Mouse (Mus musculus): Measurements from ENCODE around the gene Vmn1r117. TPM values are rescaled to one million over a fixed set of nuclear protein-coding genes. Genes with fewer than 3 reads are reported as not detected.

The Vmn1r117 gene
- not detected for polyA plus RNA-seq (2014; fragmentation: Illumina TruSeq; extraction: RNeasy Lipid Tissue Mini Kit (QIAGEN cat#74804); ENCODE audit: low read depth, low replicate concordance)

DNA sequence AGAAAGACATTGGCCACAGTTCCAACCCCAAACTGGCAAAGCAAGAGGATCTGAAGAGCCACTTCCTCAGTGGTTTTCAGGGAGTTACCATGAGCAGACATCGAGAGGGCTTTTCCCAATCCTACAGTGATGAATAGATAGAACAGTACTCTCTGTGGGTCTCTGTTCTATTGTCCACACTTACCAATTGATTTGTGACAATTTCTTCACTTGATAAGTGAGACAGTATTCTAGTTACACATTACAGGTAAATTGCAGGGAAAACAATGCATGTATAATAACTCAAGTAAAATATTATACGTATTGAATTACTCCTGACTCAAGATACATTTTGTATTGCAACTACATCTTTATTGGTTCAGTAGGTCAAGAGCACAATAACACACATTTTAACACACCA is at the start of gene Vmn1r117:
Vmn1r117 (minus strand) TSS at position 101 of the 400 bp plus-strand sequence.

DNA sequence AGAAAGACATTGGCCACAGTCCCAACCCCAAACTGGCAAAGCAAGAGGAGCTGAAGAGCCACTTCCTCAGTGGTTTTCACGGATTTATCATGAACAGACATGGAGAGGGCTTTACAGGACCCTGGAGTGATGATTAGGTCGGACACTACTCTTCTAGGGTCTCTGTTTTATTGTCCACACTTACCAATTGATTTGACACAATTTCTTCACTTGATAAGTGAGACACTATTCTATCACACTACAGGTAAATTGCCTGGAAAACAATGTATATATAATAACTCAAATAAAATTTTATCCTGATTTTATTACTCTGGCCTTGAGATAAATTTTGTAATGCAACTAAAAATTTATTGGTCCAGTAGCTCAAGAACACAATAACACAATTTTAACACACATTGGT is 28.3 kb upstream of the Vmn1r117 start, which contains the start of gene Vmn1r118:
Vmn1r118 (minus strand) TSS at position 101 of the 400 bp plus-strand sequence.

DNA sequence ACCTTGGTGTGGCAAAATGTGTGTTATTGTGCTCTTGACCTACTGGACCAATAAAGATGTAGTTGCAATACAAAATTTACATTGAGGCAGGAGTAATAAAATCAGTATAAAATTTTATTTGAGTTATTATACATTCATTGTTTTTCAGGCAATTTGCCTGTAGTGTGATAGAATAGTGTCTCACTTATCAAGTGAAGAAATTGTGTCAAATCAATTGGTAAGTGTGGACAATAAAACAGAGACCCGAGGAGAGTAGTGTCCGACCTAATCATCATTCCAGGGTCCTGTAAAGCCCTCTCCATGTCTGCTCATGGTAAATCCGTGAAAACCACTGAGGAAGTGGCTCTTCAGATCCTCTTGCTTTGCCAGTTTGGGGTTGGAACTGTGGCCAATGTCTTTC is 12.0 kb downstream of the Vmn1r117 start, which contains the start of gene Vmn1r116:
Vmn1r116 (plus strand) TSS at position 301 of the 400 bp plus-strand sequence.

DNA sequence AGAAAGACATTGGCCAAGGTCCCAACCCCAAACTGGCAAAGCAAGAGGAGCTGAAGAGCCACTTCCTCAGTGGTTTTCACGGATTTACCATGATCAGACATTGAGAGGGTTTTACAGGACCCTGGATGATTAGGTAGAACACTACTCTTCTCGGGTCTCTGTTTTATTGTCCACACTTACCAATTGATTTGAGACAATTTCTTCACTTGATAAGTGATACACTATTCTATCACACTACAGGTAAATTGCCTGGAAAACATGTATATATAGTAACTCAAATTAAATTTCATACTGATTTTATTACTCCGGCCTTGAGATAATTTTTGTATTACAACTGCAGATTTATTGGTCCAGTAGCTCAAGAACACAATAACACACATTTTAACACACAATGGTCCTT is 39.0 kb downstream of the Vmn1r117 start, which contains the start of gene Vmn1r115:
Vmn1r115 (minus strand) TSS at position 101 of the 400 bp plus-strand sequence.

Other genes starting within 250 kb of the Vmn1r117 start
- not detected for gene Vmn1r107, start 215.2 kb downstream of the Vmn1r117 start, polyA plus RNA-seq (2014; fragmentation: Illumina TruSeq; extraction: RNeasy Lipid Tissue Mini Kit (QIAGEN cat#74804); ENCODE audit: low read depth, low replicate concordance)
- not detected for gene Vmn1r111, start 180.9 kb downstream of the Vmn1r117 start, polyA plus RNA-seq (2014; fragmentation: Illumina TruSeq; extraction: RNeasy Lipid Tissue Mini Kit (QIAGEN cat#74804); ENCODE audit: low read depth, low replicate concordance)
- gene Gm10668, start 153.5 kb downstream of the Vmn1r117 start, polyA plus RNA-seq (2014; fragmentation: Illumina TruSeq; extraction: RNeasy Lipid Tissue Mini Kit (QIAGEN cat#74804); ENCODE audit: low read depth, low replicate concordance) = not detected
- not detected for gene Vmn1r112, start 112.9 kb downstream of the Vmn1r117 start, polyA plus RNA-seq (2014; fragmentation: Illumina TruSeq; extraction: RNeasy Lipid Tissue Mini Kit (QIAGEN cat#74804); ENCODE audit: low read depth, low replicate concordance)
- gene Vmn1r113, start 96.8 kb downstream of the Vmn1r117 start, polyA plus RNA-seq (2014; fragmentation: Illumina TruSeq; extraction: RNeasy Lipid Tissue Mini Kit (QIAGEN cat#74804); ENCODE audit: low read depth, low replicate concordance) = not detected
- not detected for gene Vmn1r114, start 71.9 kb downstream of the Vmn1r117 start, polyA plus RNA-seq (2014; fragmentation: Illumina TruSeq; extraction: RNeasy Lipid Tissue Mini Kit (QIAGEN cat#74804); ENCODE audit: low read depth, low replicate concordance)
- not detected for gene Vmn1r115, start 39.1 kb downstream of the Vmn1r117 start, polyA plus RNA-seq (2014; fragmentation: Illumina TruSeq; extraction: RNeasy Lipid Tissue Mini Kit (QIAGEN cat#74804); ENCODE audit: low read depth, low replicate concordance)
- not detected for gene Vmn1r116, start 11.9 kb downstream of the Vmn1r117 start, polyA plus RNA-seq (2014; fragmentation: Illumina TruSeq; extraction: RNeasy Lipid Tissue Mini Kit (QIAGEN cat#74804); ENCODE audit: low read depth, low replicate concordance)
- not detected for gene Vmn1r118, start 28.2 kb upstream of the Vmn1r117 start, polyA plus RNA-seq (2014; fragmentation: Illumina TruSeq; extraction: RNeasy Lipid Tissue Mini Kit (QIAGEN cat#74804); ENCODE audit: low read depth, low replicate concordance)
- gene Vmn1r119, start 128.3 kb upstream of the Vmn1r117 start, polyA plus RNA-seq (2014; fragmentation: Illumina TruSeq; extraction: RNeasy Lipid Tissue Mini Kit (QIAGEN cat#74804); ENCODE audit: low read depth, low replicate concordance) = not detected
- gene Vmn1r120, start 169.7 kb upstream of the Vmn1r117 start, polyA plus RNA-seq (2014; fragmentation: Illumina TruSeq; extraction: RNeasy Lipid Tissue Mini Kit (QIAGEN cat#74804); ENCODE audit: low read depth, low replicate concordance) = not detected
- gene Vmn1r121, start 214.4 kb upstream of the Vmn1r117 start, polyA plus RNA-seq (2014; fragmentation: Illumina TruSeq; extraction: RNeasy Lipid Tissue Mini Kit (QIAGEN cat#74804); ENCODE audit: low read depth, low replicate concordance) = not detected

Data from sigmoid colon, adult 10 weeks (tissue).